Comparison of ENCODE assay signal across 10 mouse cellular contexts in genomic region chr7:38184786-38185185, GRCm38 (mm10). TPM values are rescaled to one million over a fixed set of nuclear protein-coding genes. Genes with fewer than 3 reads are reported as not detected.
DNase-seq lines count a peak whose midpoint lies in the region; ATAC-seq and TF ChIP-seq lines count a peak whose summit lies in the region.
"Had no signal": no experiment of that assay in that cellular context is flagged by ENCODE, and none has a peak within 500 bp of the region (broad histone marks: within the 10 kb centered on the region; RNA-seq: fewer than 3 reads in every experiment).

No protein-coding gene starts in this region.

- ATAC-seq in G1E (ENCODE audit: extremely low read depth, insufficient number of reproducible peaks, low FRiP score, poor library complexity, severe bottlenecking), result no peak
- no peak for ATAC-seq in liver, embryonic 11.5 days (replicated peaks; ENCODE audit: low FRiP score)

- H3K9ac ChIP-seq in liver, embryonic 11.5 days (ENCODE audit: low read depth, low read length), result no peak overlapping the region

- H3K27me3 ChIP-seq in G1E (ENCODE audit: insufficient read depth, low read length), result no peaks in the 10 kb centered on the region; the same call in 1 of the 2 replicates
- H3K27me3 ChIP-seq in embryonic facial prominence, embryonic 10.5 days (replicated peaks; ENCODE audit: low read depth, poor library complexity, severe bottlenecking), result no peaks in the 10 kb centered on the region
- H3K27me3 ChIP-seq in liver, embryonic 11.5 days (replicated peaks; ENCODE audit: control insufficient read depth, insufficient read depth, low read length), result no peaks in the 10 kb centered on the region
- H3K27me3 ChIP-seq: Patski had no signal

- H3K36me3 ChIP-seq in G1E (replicated peaks), result no peaks in the 10 kb centered on the region
- peaks cover 7% of the 10 kb centered on the region for H3K36me3 ChIP-seq in embryonic facial prominence, embryonic 10.5 days (replicated peaks)
- H3K36me3 ChIP-seq in liver, embryonic 11.5 days (ENCODE audit: control insufficient read depth, insufficient read depth, low read length), result no peaks in the 10 kb centered on the region

- no peak overlapping the region for H3K27ac ChIP-seq in layer of hippocampus, adult 2 months
- no peak overlapping the region for H3K27ac ChIP-seq in embryonic facial prominence, embryonic 10.5 days (replicated peaks)
- H3K27ac ChIP-seq in liver, embryonic 11.5 days (ENCODE audit: low read depth, low read length), result no peak overlapping the region

- peaks cover 7% of the 10 kb centered on the region; the same call in 1 of the 2 replicates for H3K4me1 ChIP-seq in G1E (ENCODE audit: insufficient read depth, low read depth, low read length)
- H3K4me1 ChIP-seq in embryonic facial prominence, embryonic 10.5 days, result peaks cover 20% of the 10 kb centered on the region
- peaks cover 10% of the 10 kb centered on the region for H3K4me1 ChIP-seq in liver, embryonic 11.5 days (replicated peaks; ENCODE audit: control insufficient read depth, insufficient read depth, low read length)

- 88% methylated on average over 6 of the region's 6 CpGs for WGBS in embryonic facial prominence, embryonic 10.5 days
- WGBS in liver, embryonic 11.5 days, result 84% methylated on average over 6 of the region's 6 CpGs

- peak overlapping the region; percentile 77; the same call in 1 of the 2 replicates for H3K4me3 ChIP-seq in layer of hippocampus, adult 2 months
- no peak overlapping the region for H3K4me3 ChIP-seq in G1E (ENCODE audit: low read depth, low read length)
- 0 out of 2 replicates have a peak overlapping the region, but pooled peaks have one; percentile 11 for H3K4me3 ChIP-seq in embryonic facial prominence, embryonic 10.5 days
- no peak overlapping the region for H3K4me3 ChIP-seq in liver, embryonic 11.5 days (ENCODE audit: low read depth, low read length)

- H3K9me3 ChIP-seq in G1E (replicated peaks), result peaks cover 60% of the 10 kb centered on the region
- no peaks in the 10 kb centered on the region for H3K9me3 ChIP-seq in embryonic facial prominence, embryonic 10.5 days
- H3K9me3 ChIP-seq in liver, embryonic 11.5 days (ENCODE audit: control insufficient read depth, low read length), result no peaks in the 10 kb centered on the region

- DNase-seq in layer of hippocampus, adult 2 months (ENCODE audit: low spot score in 2 of 2), result no peak
- no peak for DNase-seq in layer of hippocampus, adult 11-12 months (ENCODE audit: low spot score)
- peak; percentile 59 for DNase-seq in G1E (ENCODE audit: low spot score)
- DNase-seq in embryonic facial prominence, embryonic 10.5 days (ENCODE audit: low spot score), result no peak
- no peak for DNase-seq in liver, embryonic 11.5 days (ENCODE audit: low spot score)
- no peak for DNase-seq in adipocyte (ENCODE audit: low spot score)
- DNase-seq in embryo, embryonic 10 days (ENCODE audit: low spot score), result no peak
- DNase-seq: adrenal gland, postnatal 25 days; lung, postnatal 36 days had no signal

- no peak for TF ChIP-seq CTCF in layer of hippocampus, adult 2 months (conservative IDR thresholded peaks at IDR 0.05)
- no peak for TF ChIP-seq CTCF in G1E (IDR thresholded peaks at IDR 0.05; ENCODE audit: low read depth, low read length)

- peak overlapping the region; percentile 97 for H3K4me2 ChIP-seq in liver, embryonic 11.5 days

RNA-seq across cellular contexts. Expression of gene 1600014C10Rik, which starts 1.8 kb away (rescaled TPM):
- total RNA-seq in layer of hippocampus, adult 2 months (2021), result 10 to 100 TPM; 24.0 to 29.5 TPM
- total RNA-seq in G1E (2014; fragmentation: Nextera tagmentation) (3.0 and 3.7 TPM in 2 replicates), G1E (2017) (12.3 and 15.0 TPM in 2 replicates)
- polyA plus RNA-seq in G1E (2012), result 6.3 and 6.7 TPM in 2 replicates
- polyA plus RNA-seq in embryonic facial prominence, embryonic 10.5 days (2016; fragmentation: Nextera tagmentation; extraction: Ambion mirVana), result 15.5 and 17.4 TPM in 2 replicates
- 11.9 and 12.4 TPM in 2 replicates for polyA plus RNA-seq in liver, embryonic 11.5 days (2014; fragmentation: Nextera tagmentation; extraction: Ambion mirVana)

RNA-seq across cellular contexts. Expression of gene Plekhf1, which starts 43.0 kb away (rescaled TPM):
- total RNA-seq in layer of hippocampus, adult 2 months (2021), result 1 to 10 TPM; 2.1 to 2.6 TPM
- total RNA-seq in G1E (2014; fragmentation: Nextera tagmentation) (0.24 and 0.60 TPM in 2 replicates), G1E (2017) (0.93 and 1.1 TPM in 2 replicates)
- polyA plus RNA-seq in G1E (2012), result 1.2 and 1.4 TPM in 2 replicates
- 3.0 and 3.3 TPM in 2 replicates for polyA plus RNA-seq in embryonic facial prominence, embryonic 10.5 days (2016; fragmentation: Nextera tagmentation; extraction: Ambion mirVana)
- polyA plus RNA-seq in liver, embryonic 11.5 days (2014; fragmentation: Nextera tagmentation; extraction: Ambion mirVana), result 0.67 and 1.2 TPM in 2 replicates

Comparison
In these comparisons a context has a peak if more than half of its experiments do, and no peak if none do; other contexts are left out.
1. H3K4me3 ChIP-seq: peak in layer of hippocampus, adult 2 months (single experiment) and embryonic facial prominence, embryonic 10.5 days (single experiment); none in G1E (single experiment) and liver, embryonic 11.5 days (single experiment).